Mouse (Mus musculus) splenic B cell, adult 2 months (primary cell): ENCODE measurements around the gene Slc6a17.

Source experiments
- DNase-seq: peaks from one replicate; pipeline ENCODE4 v3.0.0-alpha.2; 2011; ENCODE audit warnings: low read depth, low spot score
- H3K27me3 ChIP-seq: 2 replicates; pipeline ENCODE4 v1.6.1; 2012; ENCODE audit warnings: mild to moderate bottlenecking, low read length, moderate library complexity, mixed read lengths; ENCODE audit not compliant: control insufficient read depth, poor library complexity, insufficient read depth, severe bottlenecking
- H3K36me3 ChIP-seq: 2 replicates; pipeline ENCODE4 v1.6.1; 2012; ENCODE audit warnings: mild to moderate bottlenecking, low read length, moderate library complexity, mixed read lengths; ENCODE audit not compliant: control insufficient read depth, poor library complexity, insufficient read depth, severe bottlenecking

The Slc6a17 gene

DNA sequence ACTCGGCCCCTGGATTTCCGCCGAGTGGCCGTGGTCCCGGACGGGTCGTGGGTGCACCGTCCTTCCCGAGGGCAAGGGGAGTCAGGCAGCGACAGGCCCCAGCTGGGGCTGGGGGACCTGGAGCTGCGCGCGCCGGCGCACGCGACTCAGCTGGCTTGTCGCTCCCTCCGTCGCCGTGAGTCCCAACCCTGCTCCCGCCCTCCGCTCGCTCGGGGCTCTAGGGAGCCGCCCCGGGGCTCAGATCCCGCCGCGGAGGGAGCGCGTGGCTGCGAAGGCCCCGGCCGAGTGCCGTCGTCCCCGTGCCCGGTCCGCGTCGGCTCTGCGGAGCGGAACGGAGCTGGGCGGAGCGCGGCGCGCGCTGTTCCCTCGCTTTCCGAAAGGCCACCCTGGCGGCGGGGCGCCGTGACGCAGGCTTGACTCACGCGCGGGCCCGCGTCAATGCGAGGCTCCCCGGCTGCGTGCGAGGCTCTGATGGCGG is at the start of gene Slc6a17:
Gene Slc6a17, minus strand, starts transcription at position 388 of the 478 bp plus-strand sequence.
- no peaks in the 10 kb centered on the region for H3K36me3 ChIP-seq
- peak; percentile 6 for DNase-seq
- H3K27me3 ChIP-seq = no peaks in the 10 kb centered on the region

DNA sequence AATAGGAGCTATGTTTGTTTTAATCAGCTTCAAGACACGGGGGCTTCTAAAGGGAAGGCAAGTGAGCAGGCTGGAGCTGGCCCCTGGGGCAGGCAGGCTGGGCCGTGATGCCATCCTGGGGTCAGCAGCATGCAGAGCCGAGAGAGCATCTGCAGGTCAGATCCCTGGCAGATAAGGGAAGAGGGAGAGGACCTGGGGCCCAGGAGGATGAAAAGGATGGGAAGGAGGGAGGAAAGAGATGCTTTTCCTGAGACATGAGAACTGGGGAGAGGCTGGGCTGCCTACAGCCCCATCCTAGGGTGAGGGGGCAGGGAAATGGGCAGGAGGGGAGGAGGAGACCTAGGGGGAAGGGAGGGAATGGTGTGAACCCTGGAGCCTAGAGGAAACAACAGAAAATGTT is 47.5 kb upstream of the Slc6a17 start:
- Histone ChIP-seq H3K27me3 (no peaks in the 10 kb centered on the region), H3K36me3 (no peaks in the 10 kb centered on the region)
- no peak for DNase-seq

GRCm38 (mm10) chr3:107563880-107564279 is 46.1 kb upstream of the Slc6a17 start:
- no peaks in the 10 kb centered on the region for H3K36me3 ChIP-seq
- no peaks in the 10 kb centered on the region for H3K27me3 ChIP-seq
- no peak for DNase-seq

DNA sequence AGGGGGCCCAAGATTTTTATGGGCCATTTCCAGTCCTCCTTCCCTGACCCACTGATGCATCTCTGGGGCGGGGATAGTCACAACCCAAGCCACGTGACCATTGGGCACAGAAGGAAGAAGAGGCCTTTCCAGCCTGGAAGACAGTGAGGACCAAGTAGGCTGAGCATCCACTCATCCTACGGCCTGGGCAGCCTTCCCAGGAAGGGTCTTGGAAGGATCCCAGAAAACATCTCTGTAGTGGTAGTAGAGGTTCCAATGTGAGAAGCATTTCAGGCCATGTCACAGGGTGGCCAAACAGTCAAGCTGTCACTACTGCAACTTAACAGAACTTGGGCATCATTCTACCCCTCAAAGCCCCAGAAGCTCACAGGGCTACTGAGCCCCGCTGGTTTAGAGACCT is 44.8 kb upstream of the Slc6a17 start:
- H3K36me3 ChIP-seq = no peaks in the 10 kb centered on the region
- no peak for DNase-seq
- H3K27me3 ChIP-seq = no peaks in the 10 kb centered on the region

DNA sequence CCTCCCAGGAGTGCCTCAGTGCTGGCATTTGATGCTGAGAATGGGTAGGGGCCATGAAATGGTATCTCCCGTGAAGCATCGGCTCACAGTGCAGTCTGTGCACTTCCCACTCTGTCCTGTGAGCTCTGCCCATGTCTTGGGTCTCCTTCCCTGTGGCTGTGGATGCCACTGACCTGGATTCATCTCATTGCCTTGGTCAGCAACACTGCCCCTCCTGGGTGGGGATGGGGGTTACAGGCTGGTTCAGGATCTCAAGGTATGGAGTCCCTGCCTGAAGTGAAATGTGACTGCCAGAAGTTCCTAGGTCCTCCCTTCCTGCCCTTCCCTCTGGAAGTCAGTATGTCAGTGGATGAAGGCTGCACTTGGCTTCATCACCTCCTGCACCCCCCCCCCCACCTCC is 44.3 kb upstream of the Slc6a17 start:
- no peaks in the 10 kb centered on the region for H3K36me3 ChIP-seq
- H3K27me3 ChIP-seq = no peaks in the 10 kb centered on the region
- no peak for DNase-seq

GRCm38 (mm10) chr3:107559183-107559582 is 41.4 kb upstream of the Slc6a17 start:
- peak; percentile 45 for DNase-seq
- no peaks in the 10 kb centered on the region for H3K27me3 ChIP-seq

GRCm38 (mm10) chr3:107558740-107559139 is 40.9 kb upstream of the Slc6a17 start:
- DNase-seq = no peak
- H3K36me3 ChIP-seq = no peaks in the 10 kb centered on the region
- H3K27me3 ChIP-seq = no peaks in the 10 kb centered on the region

More at GRCm38 (mm10) chr3:107559183-107559582, 41.4 kb upstream of the Slc6a17 start:
- H3K36me3 ChIP-seq = no peaks in the 10 kb centered on the region

DNA sequence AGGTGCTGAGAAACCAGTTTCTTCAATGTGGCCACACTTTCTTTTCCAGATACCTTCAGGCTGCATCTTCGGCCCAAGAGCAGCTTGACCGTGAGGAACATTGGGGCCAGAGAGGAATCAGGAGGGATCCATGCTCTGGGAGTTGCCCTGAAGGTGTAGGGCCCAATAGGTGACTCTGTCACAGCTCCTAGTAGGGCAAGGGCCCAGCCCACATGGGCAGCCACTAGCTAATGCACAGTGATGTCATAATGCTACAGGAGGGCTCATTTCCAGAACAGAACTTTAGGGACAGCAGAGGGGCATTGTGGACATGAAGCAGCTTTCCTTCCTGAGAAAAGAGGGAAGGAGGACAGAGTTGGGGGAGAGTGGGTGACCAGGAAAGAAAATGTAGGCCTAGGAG is 37.0 kb upstream of the Slc6a17 start, which contains the start of gene Ubl4b:
Gene Ubl4b, minus strand, starts transcription at position 232 of the 400 bp plus-strand sequence.
- no peak for DNase-seq
- Histone ChIP-seq H3K36me3 (no peaks in the 10 kb centered on the region), H3K27me3 (no peaks in the 10 kb centered on the region)

DNA sequence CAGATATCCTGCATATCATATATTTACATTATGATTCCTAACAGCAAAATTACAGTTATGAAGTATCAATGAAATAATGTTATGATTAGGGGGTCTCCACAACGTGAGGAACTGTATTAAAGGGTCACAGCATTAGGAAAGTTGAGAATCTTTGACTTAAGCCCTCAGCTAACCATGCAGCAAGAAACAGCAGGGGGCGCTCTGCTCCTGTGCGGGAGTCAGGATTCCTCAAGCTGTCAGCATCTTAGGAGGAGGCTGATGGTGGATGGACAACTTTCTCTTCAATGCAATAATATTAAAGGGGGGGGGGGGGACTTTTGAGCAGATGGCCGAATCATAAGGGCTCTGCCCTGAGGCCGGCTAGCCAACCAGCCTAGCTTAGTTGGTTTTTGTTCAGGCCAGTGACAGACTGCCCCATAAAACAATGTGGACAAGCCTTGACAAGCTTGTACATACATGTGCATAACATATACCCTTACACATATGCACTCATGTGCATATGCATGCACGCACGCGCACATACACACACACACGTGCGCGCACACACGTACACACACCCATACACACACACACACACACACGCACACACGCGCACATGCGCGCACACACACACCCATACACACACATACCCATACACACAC is 32.7 kb upstream of the Slc6a17 start:
- Histone ChIP-seq H3K27me3 (no peaks in the 10 kb centered on the region), H3K36me3 (no peaks in the 10 kb centered on the region)
- peak; percentile 29 for DNase-seq

DNA sequence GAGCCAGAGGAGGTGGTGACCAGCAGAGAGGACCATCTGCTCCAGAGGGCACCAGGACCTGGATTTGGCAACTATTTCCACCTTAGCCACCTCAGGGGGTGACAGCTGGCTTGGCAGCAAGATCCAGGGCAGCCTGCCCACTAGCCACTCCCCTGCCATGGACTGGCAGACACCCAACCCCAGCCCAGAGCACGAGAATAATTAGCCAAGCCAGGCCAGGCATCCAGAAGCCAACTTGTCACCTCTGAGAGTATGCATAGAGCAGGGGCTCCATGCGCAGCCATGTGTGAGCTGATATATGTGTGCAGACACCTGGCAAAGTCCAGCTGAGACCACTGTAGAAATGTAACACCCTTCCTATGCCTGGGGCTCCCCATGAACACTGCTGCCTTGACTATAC is 29.1 kb upstream of the Slc6a17 start:
- H3K27me3 ChIP-seq = no peaks in the 10 kb centered on the region

DNA sequence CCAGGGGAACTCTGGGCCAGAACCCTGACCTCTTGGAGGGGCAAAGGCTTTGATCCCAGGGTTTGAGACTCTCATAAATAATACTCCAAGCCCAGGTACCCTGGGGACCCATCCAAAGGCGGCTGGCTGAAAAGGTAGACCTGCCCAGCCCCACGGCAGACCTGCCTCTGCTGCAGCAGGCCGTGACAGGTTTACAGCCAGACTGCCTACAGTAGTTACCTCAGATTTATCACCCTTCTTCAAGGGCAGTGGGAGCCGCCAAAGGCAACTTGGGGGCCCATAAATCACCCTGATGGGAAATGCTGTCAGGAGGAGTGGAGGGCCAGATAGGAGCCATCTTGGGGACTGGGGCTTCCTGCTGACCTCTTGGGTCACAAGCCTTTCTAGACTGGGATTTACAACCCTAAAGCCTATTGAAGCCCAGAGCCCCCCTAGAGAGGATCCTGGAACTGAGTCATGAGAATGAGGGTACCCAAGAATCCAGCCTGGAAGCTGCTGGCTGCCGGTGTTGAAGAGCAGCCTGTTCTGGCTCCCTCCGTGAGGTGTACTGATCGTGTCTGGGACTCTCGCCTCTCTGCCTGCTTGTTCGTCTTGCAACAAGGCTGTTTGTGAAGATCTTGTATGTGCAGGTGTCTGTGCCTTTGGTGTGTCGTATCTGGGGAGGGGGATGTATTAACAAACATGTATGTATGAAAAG is 28.0 kb upstream of the Slc6a17 start:
- no peaks in the 10 kb centered on the region for H3K36me3 ChIP-seq
- DNase-seq = no peak

More for the DNA sequence above, 29.1 kb upstream of the Slc6a17 start:
- no peak for DNase-seq
- no peaks in the 10 kb centered on the region for H3K36me3 ChIP-seq

GRCm38 (mm10) chr3:107545278-107545677 is 27.5 kb upstream of the Slc6a17 start:
- no peaks in the 10 kb centered on the region for H3K27me3 ChIP-seq
- H3K36me3 ChIP-seq = no peaks in the 10 kb centered on the region
- no peak for DNase-seq

More for the DNA sequence above, 28.0 kb upstream of the Slc6a17 start:
- no peaks in the 10 kb centered on the region for H3K27me3 ChIP-seq

DNA sequence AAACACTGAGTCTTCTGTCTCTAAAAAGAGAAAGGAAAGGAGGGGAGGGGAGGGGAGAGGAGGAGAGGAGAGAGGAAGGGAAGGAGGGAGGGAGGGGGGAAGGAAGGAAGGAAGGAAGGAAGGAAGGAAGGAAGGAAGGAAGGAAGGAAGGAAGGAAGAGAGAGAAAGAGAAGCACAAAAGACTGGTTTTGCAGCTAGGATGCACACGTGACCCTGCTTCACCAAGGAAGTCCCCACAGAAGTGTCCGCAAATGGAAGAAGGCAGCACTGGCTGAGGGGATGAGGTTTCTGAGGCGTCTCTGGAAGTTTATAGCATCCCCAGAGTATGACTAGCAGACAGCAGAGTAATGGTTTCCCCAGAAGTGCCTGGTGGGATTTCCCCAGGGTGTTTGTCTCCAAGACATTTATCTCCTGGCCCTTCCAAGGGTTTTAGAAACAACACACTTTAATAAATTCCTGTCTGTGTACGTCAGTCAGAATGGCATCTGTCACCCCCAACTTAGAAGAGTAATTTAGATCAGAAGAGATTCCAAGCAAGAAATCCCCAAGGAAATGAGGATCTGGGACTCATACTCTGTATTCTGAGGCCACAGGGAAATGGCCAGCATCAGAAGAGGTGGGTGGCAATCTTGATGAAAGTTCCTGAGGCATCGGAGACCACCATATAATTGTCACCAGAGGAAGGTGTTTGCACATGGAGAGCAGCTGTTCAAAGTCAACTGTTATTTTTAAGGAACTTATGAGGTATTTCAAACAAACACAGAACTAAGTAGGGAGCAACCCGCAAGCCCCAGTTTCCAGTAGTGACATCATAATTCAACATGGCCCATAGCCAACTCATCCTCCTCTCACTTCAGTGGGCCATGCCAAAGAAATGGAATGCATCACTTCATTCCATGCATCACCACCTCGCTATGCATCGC is 25.6 kb upstream of the Slc6a17 start:
- H3K27me3 ChIP-seq = no peaks in the 10 kb centered on the region
- no peak for DNase-seq
- no peaks in the 10 kb centered on the region for H3K36me3 ChIP-seq

DNA sequence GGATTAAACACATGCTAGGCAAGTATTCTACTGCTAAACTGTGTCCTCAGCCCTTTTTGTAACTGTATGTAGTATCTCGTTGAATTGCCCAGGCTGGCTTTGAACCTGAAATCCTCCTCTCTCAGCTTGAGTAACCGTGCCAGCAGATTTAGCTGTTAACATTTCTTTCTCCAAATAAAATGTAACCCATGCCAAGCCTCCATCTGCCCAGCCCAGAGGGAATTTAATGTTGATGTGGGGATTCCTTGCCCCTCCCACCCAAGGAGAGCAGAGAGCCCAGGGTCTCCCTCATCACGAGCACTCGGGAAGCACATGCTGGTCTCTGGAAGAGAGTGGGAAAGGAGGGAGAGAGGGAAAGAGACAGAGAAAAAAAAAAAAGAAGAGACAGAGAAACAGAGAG is 24.8 kb upstream of the Slc6a17 start:
- Histone ChIP-seq H3K27me3 (no peaks in the 10 kb centered on the region), H3K36me3 (no peaks in the 10 kb centered on the region)
- DNase-seq = no peak

DNA sequence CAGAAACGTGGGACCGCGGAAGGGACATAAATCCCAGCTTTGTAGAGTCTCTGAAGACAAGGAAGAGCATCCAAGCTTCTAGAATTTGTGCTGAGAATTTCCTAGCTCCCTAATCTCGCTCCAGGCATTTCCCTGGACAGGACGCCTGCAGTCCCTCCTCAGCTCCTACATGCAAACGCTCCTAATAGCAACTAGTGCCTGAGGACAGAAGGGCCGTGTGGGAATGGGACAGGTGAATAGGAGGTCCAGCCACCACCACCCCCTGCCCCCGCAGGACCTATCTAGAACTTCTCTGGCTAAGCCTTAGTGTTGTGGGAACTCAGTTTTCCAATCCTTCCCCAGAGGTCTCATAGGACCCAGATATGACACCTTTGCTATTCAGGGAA is 19.7 kb upstream of the Slc6a17 start:
- no peak for DNase-seq
- Histone ChIP-seq H3K36me3 (no peaks in the 10 kb centered on the region), H3K27me3 (no peaks in the 10 kb centered on the region)
